Mouse (Mus musculus): ENCODE results near the gene Specc1. TPM values are rescaled to one million over a fixed set of nuclear protein-coding genes. Genes with fewer than 3 reads are reported as not detected.

The Specc1 gene
- polyA plus RNA-seq, 1 experiment from 2014 or later, result 16.5 TPM

DNA sequence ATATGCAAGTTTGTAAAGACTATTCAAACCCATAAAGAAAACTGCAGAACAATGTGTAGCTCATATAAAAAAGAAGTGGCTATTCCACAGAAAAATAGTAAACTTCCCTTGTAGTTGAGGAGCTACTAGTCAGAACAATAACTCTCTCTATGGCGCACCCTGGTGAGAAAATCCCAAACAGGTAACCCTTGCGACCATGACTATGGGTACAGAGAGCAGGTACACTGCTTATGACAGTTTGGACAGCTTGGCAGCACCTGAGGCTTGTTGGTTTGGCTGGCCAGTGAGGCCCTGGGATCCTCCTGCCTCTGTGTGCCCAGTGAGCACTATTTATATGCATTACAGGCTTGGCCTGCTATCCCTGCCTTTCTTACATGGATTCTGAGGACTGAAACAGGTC is 89.4 kb downstream of the Specc1 start:
- DNase-seq (ENCODE audit: low spot score), result no peak
- Histone ChIP-seq H3K36me3 (no peaks in the 10 kb centered on the region), H3K27me3 (ENCODE audit: low read depth, poor library complexity, severe bottlenecking) (no peaks in the 10 kb centered on the region), H3K4me1 (peaks cover 9% of the 10 kb centered on the region; the same call in 1 of the 2 replicates), H3K27ac (no peak overlapping the region), H3K4me3 (no peak overlapping the region), H3K9me3 (replicated peaks) (no peaks in the 10 kb centered on the region)
- 67% methylated on average over 2 of the region's 2 CpGs for WGBS

DNA sequence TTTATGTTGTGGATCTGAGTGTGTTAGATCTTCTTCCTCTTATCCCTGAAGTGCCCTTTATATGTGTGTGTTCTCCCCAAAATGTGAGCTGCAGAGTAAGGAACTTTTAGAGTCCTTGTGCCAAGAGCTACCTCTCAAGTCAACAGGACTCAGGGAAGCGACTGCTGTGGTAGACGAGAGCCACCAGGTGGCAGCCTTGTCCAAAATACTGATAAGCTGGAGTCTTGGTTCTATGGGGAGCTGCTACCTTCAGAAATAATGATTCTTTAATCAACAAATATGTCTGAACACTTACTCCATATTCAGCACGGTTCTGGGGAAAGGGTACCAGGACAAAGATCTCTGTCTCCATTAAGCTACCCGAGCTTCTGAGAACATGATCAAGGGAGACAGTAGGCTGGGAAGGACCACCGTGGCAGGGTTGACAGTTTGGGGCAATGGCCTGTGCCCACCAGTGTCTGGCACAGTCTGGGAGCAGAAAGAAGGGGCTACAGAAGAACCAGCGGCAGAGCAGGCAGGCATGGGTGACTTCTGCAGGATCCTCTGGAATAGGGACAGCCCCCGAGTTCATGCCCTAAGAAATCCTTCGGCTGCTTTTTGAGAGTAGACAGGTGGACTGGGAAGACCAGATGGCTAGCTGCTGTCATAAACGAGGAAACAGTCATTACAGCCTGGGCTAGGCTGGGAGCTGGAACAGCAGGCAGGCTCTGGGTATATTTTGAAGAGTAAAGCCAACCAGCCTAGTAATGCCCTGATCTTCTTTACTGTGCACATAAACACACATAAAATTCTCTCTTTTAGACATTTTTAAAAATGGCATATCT is 91.5 kb downstream of the Specc1 start:
- H3K9me3 ChIP-seq (replicated peaks), result no peaks in the 10 kb centered on the region
- DNase-seq (ENCODE audit: low spot score), result peak; percentile 81
- no peak overlapping the region for H3K27ac ChIP-seq
- H3K4me3 ChIP-seq, result no peak overlapping the region
- no peaks in the 10 kb centered on the region for H3K36me3 ChIP-seq
- H3K27me3 ChIP-seq (ENCODE audit: low read depth, poor library complexity, severe bottlenecking), result no peaks in the 10 kb centered on the region
- peaks cover 9% of the 10 kb centered on the region; the same call in 1 of the 2 replicates for H3K4me1 ChIP-seq
- WGBS, result 41% methylated on average over 9 of the region's 9 CpGs

DNA sequence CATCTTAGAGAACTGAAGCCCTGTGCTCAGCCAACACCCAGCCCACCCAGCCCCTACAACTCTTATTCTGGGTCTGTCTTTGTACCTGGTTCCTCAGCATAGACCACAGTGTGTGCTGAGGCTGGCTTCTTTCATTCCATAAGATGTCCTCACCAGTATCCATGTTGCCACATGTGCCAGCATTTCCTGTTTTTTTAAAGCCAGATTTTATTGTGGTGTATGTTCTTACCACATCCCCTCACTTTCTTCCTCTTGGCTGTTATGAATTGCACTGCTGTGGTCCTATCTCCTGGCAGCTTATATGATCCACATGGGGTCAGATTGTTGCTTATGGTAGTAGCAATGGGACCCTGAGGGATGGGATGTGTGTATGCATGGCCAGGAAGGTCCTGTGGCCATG is 92.6 kb downstream of the Specc1 start:
- Histone ChIP-seq H3K27ac (no peak overlapping the region), H3K4me3 (no peak overlapping the region), H3K9me3 (replicated peaks) (no peaks in the 10 kb centered on the region), H3K36me3 (no peaks in the 10 kb centered on the region), H3K4me1 (peaks cover 9% of the 10 kb centered on the region; the same call in 1 of the 2 replicates), H3K27me3 (ENCODE audit: low read depth, poor library complexity, severe bottlenecking) (no peaks in the 10 kb centered on the region)
- DNase-seq (ENCODE audit: low spot score), result no peak

DNA sequence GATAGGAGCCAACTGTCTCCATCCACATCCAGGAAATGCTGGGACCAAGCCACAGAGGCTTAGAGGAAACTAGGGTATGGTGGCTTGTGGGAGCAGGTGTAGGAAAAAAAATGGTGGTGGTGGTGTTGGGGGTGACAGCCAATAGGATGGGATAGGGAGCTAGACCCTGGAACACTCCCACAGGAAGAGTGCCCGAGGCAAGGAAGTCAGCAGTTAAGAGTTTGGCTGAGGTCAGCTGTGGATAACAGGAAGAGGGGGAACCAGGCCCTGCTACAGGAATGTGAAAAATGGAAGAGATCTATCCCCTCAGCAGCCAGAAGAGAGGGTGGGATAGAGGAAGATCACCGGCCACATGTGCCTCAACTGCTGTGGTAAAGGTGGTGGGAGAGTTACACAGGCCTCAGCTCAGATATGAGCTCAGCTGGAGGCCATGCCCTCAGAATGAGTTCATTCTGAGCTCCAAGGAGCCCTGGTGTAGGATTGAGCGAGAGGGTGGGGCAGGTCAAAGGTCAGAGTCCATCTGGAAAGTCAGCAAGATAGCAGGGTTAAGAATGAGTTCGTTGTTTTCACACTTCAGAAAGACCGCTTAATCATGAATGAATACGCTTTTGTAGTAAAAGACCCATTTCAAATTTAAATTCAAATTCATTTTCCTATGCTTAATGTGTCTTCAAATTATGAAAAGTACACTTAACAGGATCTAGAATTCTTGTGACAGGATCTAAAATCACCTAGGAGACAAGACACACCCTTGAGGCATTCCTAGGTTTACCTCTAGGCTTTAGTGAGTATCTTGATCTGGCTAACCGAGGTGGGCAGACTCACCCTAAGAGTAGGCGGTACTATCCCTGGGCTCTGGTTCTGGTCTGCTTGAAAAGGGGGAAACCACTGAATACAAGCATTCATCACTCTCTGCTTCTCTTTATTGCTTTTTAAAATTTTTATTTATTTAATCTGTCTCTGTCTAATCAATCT is 94.1 kb downstream of the Specc1 start:
- H3K4me1 ChIP-seq, result peaks cover 9% of the 10 kb centered on the region; the same call in 1 of the 2 replicates
- 68% methylated on average over 8 of the region's 8 CpGs for WGBS
- no peak overlapping the region for H3K4me3 ChIP-seq
- no peak overlapping the region for H3K27ac ChIP-seq
- no peaks in the 10 kb centered on the region for H3K27me3 ChIP-seq (ENCODE audit: low read depth, poor library complexity, severe bottlenecking)
- no peak for DNase-seq (ENCODE audit: low spot score)
- no peaks in the 10 kb centered on the region for H3K9me3 ChIP-seq (replicated peaks)
- no peaks in the 10 kb centered on the region for H3K36me3 ChIP-seq

DNA sequence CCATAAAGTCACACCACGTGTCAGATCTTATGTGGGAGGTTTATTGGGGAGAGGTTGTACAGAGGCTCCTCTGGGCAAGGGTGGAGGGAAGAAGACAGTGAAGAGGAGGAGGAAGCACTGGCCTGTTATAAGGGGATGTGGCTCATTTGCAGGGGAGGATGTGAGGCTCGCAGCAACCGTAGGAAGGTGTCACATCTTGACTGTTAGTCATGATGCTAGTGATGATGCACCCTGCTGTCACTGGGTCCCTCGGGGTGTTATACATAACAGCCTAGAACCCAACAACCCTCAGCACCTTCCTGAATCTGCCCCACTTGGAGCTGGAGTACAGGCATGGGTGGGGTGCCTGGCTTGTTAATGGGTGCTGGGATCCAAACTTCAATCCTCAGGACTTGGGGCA is 94.9 kb downstream of the Specc1 start:
- H3K4me3 ChIP-seq, result no peak overlapping the region
- no peaks in the 10 kb centered on the region for H3K27me3 ChIP-seq (ENCODE audit: low read depth, poor library complexity, severe bottlenecking)
- H3K27ac ChIP-seq, result no peak overlapping the region
- H3K36me3 ChIP-seq, result no peaks in the 10 kb centered on the region
- H3K9me3 ChIP-seq (replicated peaks), result no peaks in the 10 kb centered on the region
- WGBS, result 79% methylated on average over 4 of the region's 4 CpGs
- DNase-seq (ENCODE audit: low spot score), result no peak
- peaks cover 9% of the 10 kb centered on the region; the same call in 1 of the 2 replicates for H3K4me1 ChIP-seq

DNA sequence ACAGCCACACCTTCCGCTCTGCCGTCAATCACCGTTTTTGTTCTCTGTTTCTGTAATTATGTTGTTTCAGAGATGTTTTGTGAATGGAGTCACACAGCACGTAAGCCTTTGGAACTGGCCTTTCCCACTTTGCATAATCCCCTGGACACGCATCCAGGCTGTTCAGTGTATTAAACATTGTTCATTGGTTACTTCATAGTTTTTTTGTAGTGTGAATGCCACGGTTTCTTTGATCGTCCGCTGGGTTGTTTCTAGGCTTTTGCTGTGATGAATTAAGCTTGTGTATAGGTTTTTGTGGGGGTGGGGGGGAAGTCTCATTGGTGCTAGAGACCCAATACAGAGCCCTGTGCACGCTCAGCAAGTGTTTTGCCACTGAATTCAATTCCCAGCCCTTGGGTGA is 97.4 kb downstream of the Specc1 start:
- H3K27me3 ChIP-seq (ENCODE audit: low read depth, poor library complexity, severe bottlenecking), result no peaks in the 10 kb centered on the region
- no peaks in the 10 kb centered on the region for H3K36me3 ChIP-seq
- H3K9me3 ChIP-seq (replicated peaks), result no peaks in the 10 kb centered on the region
- 88% methylated on average over 9 of the region's 9 CpGs for WGBS
- H3K27ac ChIP-seq, result no peak overlapping the region
- H3K4me3 ChIP-seq, result no peak overlapping the region
- DNase-seq (ENCODE audit: low spot score), result no peak
- peaks cover 6% of the 10 kb centered on the region; the same call in 1 of the 2 replicates for H3K4me1 ChIP-seq

DNA sequence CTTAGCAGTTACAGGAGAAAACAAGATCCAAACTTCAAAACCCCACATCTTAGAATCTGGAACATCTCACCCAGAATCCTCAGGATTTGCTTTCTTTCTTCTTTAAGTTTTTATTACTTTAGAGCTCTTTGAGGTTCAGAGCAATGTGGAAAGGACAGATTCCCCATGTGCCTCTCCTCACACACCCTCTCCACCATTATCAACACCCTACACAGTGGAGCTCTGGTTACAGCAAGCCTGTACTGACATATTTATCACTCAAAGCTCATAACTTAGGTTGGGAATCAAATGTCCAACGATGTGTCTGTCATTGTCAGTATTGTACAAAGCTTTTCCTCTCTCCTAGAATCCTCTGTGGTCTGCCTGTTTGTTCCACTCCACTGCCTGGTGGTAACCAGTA is 108.0 kb downstream of the Specc1 start:
- Histone ChIP-seq H3K4me3 (no peak overlapping the region), H3K4me1 (peaks cover 3% of the 10 kb centered on the region; the same call in 1 of the 2 replicates), H3K27me3 (ENCODE audit: low read depth, poor library complexity, severe bottlenecking) (no peaks in the 10 kb centered on the region), H3K27ac (no peak overlapping the region), H3K36me3 (no peaks in the 10 kb centered on the region), H3K9me3 (replicated peaks) (no peaks in the 10 kb centered on the region)
- DNase-seq (ENCODE audit: low spot score), result no peak
- 38% methylated on average over 1 of the region's 1 CpGs for WGBS

DNA sequence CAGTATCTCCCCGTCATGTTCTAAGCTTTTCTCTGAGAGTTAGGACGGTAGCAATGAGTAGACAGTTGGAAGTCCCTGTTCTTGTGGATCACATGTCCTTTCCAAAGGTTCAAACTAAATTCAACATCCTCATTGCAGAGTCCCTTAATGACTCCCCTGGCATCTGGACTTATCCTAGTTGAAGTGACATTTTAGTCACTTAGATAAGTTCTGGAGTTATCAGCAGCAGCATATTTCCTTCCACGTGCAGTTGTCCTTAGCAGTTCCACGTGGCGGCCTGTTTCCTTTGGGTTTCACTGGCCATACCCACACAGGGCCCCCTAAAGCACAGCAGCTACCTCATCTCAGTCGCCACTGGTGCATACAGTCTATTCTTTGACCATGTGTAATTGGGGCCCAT is 109.1 kb downstream of the Specc1 start:
- H3K27ac ChIP-seq, result no peak overlapping the region
- no peaks in the 10 kb centered on the region for H3K27me3 ChIP-seq (ENCODE audit: low read depth, poor library complexity, severe bottlenecking)
- peaks cover 10% of the 10 kb centered on the region for H3K4me1 ChIP-seq
- no peaks in the 10 kb centered on the region for H3K9me3 ChIP-seq (replicated peaks)
- H3K4me3 ChIP-seq, result no peak overlapping the region
- no peaks in the 10 kb centered on the region for H3K36me3 ChIP-seq
- 80% methylated on average over 6 of the region's 6 CpGs for WGBS
- DNase-seq (ENCODE audit: low spot score), result no peak

DNA sequence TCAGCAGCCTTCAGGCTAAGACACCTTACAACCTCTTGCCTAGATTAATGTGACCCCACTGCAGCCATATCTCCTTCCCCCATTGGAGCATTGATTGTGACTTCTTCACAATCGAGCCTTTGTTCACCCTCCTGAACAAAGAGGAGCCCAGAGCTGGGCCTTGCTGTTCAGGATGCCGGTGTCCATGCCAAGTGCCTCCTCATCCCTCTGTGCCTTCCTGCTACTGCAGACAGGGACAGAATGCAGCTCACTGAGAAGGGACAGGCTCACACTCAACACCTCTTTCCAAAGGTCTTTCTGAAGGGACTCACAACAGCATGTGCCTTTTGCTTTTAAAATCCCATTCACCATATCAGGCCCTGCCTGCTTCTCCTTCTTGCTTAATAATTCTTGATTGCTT is 113.0 kb downstream of the Specc1 start:
- H3K27me3 ChIP-seq (ENCODE audit: low read depth, poor library complexity, severe bottlenecking), result no peaks in the 10 kb centered on the region
- WGBS, result 77% methylated on average over 2 of the region's 2 CpGs
- no peak overlapping the region for H3K4me3 ChIP-seq
- DNase-seq (ENCODE audit: low spot score), result no peak
- H3K4me1 ChIP-seq, result peaks cover 10% of the 10 kb centered on the region
- no peaks in the 10 kb centered on the region for H3K36me3 ChIP-seq
- H3K27ac ChIP-seq, result no peak overlapping the region
- H3K9me3 ChIP-seq (replicated peaks), result no peaks in the 10 kb centered on the region

DNA sequence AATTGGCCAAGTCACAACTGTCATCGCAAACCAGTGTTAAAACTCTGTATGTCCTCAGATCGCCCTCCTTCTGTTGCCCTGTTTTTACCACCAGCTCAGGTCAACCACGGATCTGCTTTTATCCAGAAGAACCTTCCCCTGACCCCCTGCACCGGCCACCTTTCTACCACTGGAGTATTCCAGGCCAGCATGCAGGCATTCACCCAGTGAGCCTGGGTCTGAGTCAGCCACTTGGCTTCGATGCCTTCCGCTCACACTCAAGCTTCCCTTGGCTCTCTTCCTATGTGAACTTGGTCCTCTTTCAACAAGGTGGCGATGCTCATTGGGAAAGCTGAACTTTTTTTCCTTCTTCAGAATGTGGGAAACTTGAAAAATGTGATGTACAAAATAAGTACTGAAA is 113.6 kb downstream of the Specc1 start:
- no peak overlapping the region for H3K4me3 ChIP-seq
- H3K4me1 ChIP-seq, result peaks cover 10% of the 10 kb centered on the region
- H3K27ac ChIP-seq, result no peak overlapping the region
- no peaks in the 10 kb centered on the region for H3K27me3 ChIP-seq (ENCODE audit: low read depth, poor library complexity, severe bottlenecking)
- no peaks in the 10 kb centered on the region for H3K9me3 ChIP-seq (replicated peaks)
- whole genome bisulfite sequencing, result 76% methylated on average over 7 of the region's 7 CpGs
- DNase-seq (ENCODE audit: low spot score), result no peak
- no peaks in the 10 kb centered on the region for H3K36me3 ChIP-seq

DNA sequence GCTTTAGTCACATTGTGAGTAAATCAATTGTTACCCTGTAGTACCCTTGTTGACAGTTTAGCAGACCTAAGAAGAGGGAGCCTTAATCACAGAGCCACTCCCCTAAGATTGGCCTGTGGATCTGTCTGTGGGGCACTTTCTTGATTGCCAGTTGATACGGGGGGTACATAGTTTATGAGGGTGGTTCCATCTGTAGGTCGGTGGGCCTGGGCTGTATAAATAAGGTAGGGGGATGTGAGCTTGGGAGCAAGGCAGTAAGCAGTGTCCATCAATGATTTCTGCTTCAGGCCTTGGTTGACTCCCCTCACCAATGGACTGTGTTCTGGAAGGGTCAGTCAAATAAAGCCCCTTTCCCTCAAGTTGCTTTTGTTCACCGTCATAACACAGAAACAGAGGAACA is 115.8 kb downstream of the Specc1 start:
- WGBS, result 76% methylated on average over 3 of the region's 3 CpGs
- H3K36me3 ChIP-seq, result no peaks in the 10 kb centered on the region

DNA sequence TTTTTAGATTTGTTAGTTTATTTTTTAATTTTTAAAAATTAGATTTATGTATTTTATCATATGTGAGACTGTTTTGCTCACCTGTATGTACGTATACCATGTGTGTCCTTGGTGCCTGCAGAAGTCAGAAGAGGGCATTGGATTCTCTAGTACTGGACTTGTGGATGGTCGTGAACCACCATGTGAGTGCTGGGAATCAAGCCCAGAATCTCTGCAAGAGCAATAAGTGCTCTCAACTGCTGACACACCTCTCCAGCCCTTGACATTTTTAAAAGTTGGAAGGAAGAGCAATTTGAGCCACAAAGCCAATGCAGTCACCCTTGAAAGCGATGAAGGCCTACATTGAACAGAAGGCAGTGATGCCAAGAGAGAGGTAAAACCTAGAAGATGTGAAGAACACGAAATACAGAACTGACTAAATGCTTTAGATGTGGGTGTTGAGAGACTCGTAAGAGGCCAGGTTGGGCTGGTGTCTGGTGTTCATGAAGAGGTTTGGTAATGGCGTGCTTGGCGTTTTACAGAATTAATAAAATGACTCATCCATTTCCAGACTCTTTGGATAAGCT is 117.1 kb downstream of the Specc1 start:
- peaks cover 18% of the 10 kb centered on the region for H3K4me1 ChIP-seq
- H3K36me3 ChIP-seq, result no peaks in the 10 kb centered on the region
- no peak for DNase-seq (ENCODE audit: low spot score)
- H3K9me3 ChIP-seq (replicated peaks), result no peaks in the 10 kb centered on the region
- H3K27ac ChIP-seq, result no peak overlapping the region
- no peaks in the 10 kb centered on the region for H3K27me3 ChIP-seq (ENCODE audit: low read depth, poor library complexity, severe bottlenecking)
- 90% methylated on average over 7 of the region's 7 CpGs for WGBS
- H3K4me3 ChIP-seq, result no peak overlapping the region

More for the DNA sequence above, 115.8 kb downstream of the Specc1 start:
- H3K9me3 ChIP-seq (replicated peaks), result no peaks in the 10 kb centered on the region
- H3K4me1 ChIP-seq, result peaks cover 10% of the 10 kb centered on the region
- no peak overlapping the region for H3K27ac ChIP-seq
- no peak for DNase-seq (ENCODE audit: low spot score)
- no peaks in the 10 kb centered on the region for H3K27me3 ChIP-seq (ENCODE audit: low read depth, poor library complexity, severe bottlenecking)
- H3K4me3 ChIP-seq, result no peak overlapping the region

DNA sequence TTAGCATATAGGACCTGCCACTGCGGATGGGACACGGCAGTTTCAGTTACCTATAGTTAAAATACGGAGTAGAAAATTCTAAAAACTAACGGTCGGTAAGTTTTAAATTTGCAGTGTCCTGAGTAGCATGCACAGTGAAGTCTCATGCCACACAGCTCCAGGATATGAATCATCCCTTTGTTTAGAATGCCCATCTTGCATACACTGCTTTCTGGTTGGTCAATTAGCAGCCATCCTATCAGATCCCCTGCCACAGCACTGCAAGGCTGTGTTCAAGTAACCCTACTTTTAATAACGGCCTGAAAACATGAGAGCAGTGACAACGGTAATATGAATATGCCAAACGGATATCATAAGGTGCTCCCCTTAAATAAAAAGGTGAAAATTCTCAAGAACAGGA is 118.0 kb downstream of the Specc1 start:
- Histone ChIP-seq H3K27ac (no peak overlapping the region), H3K4me1 (peaks cover 15% of the 10 kb centered on the region), H3K27me3 (ENCODE audit: low read depth, poor library complexity, severe bottlenecking) (no peaks in the 10 kb centered on the region), H3K4me3 (no peak overlapping the region), H3K9me3 (replicated peaks) (no peaks in the 10 kb centered on the region), H3K36me3 (no peaks in the 10 kb centered on the region)
- DNase-seq (ENCODE audit: low spot score), result no peak
- 91% methylated on average over 8 of the region's 8 CpGs for WGBS

All from limb, embryonic 10.5 days (tissue).